Mouse (Mus musculus): ENCODE data around the gene Selenoi. TPM values are rescaled to one million over a fixed set of nuclear protein-coding genes. Genes with fewer than 3 reads are reported as not detected.
A peak's percentile ranks its signal among the peaks of the same experiment; 100 is the strongest.
"Not testable (repeated sequence)": the region's sequence is repeated elsewhere in the genome, so short reads cannot be mapped to it uniquely, and the experiment has no call there.

The Selenoi gene
- polyA plus RNA-seq, 1 experiment from 2014 or later, result 36.2 TPM

DNA sequence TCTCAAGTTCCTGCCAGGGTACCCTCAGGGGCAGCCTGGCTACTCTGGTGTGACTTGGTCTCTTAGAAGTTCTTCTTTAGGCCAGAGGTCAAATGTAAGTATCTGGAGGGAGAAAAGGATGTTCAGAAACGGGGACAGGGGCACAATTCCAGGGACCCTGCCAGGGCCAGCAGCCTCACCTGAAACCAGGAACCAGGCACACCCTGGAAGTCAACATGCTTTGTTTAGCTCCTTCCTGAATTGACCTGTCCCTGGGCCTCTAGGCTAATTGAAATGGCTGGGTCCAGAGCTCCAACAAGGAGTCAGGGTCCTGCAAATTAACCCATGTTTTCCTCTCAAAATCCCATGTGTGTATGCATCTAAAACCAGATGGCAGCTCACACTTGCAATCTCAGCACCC, 27.9 kb upstream of the Selenoi start:
- Histone ChIP-seq H3K4me2 (ENCODE audit: low read length) (no peak overlapping the region), H3K9me3 (ENCODE audit: control insufficient read depth, low read length) (no peaks in the 10 kb centered on the region), H3K9ac (replicated peaks; ENCODE audit: low read length) (no peak overlapping the region), H3K4me1 (ENCODE audit: control insufficient read depth, insufficient read depth, low read length) (no peaks in the 10 kb centered on the region), H3K27me3 (ENCODE audit: control insufficient read depth, insufficient read depth, low read length) (no peaks in the 10 kb centered on the region), H3K36me3 (ENCODE audit: control insufficient read depth, insufficient read depth, low read length) (no peaks in the 10 kb centered on the region), H3K27ac (replicated peaks; ENCODE audit: low read depth, low read length) (no peak overlapping the region), H3K4me3 (replicated peaks; ENCODE audit: low read depth, low read length) (no peak overlapping the region)
- ATAC-seq (ENCODE audit: low FRiP score, low TSS enrichment), result no peak
- 64% methylated on average over 1 of the region's 1 CpGs for WGBS
- DNase-seq, result no peak

DNA sequence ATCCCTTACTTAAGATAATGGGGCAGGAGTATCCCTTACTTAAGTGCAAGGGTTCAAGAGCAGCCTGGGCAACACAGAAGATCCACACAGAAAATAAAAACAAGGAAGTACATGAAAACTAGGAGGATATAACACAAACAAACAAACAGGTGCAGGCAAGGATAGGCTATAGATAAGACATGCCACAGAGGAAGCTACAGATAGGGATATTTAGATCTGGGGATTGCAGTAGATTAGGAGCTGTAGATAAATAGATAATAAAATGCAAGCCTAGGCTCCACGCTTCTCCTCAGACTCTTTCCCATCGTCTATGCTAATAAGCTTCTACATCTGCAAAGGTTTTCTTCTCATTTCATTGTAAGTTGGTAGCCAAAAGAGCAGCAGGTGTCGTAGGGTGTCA, 27.3 kb upstream of the Selenoi start:
- H3K4me3 ChIP-seq (replicated peaks; ENCODE audit: low read depth, low read length), result no peak overlapping the region
- DNase-seq (no peak), ATAC-seq (ENCODE audit: low FRiP score, low TSS enrichment) (no peak)
- H3K36me3 ChIP-seq (ENCODE audit: control insufficient read depth, insufficient read depth, low read length), result no peaks in the 10 kb centered on the region
- no peaks in the 10 kb centered on the region for H3K4me1 ChIP-seq (ENCODE audit: control insufficient read depth, insufficient read depth, low read length)
- H3K9me3 ChIP-seq (ENCODE audit: control insufficient read depth, low read length), result no peaks in the 10 kb centered on the region
- no peak overlapping the region for H3K9ac ChIP-seq (replicated peaks; ENCODE audit: low read length)
- no peak overlapping the region for H3K4me2 ChIP-seq (ENCODE audit: low read length)
- 76% methylated on average over 3 of the region's 3 CpGs for WGBS
- no peak overlapping the region for H3K27ac ChIP-seq (replicated peaks; ENCODE audit: low read depth, low read length)
- H3K27me3 ChIP-seq (ENCODE audit: control insufficient read depth, insufficient read depth, low read length), result no peaks in the 10 kb centered on the region

DNA sequence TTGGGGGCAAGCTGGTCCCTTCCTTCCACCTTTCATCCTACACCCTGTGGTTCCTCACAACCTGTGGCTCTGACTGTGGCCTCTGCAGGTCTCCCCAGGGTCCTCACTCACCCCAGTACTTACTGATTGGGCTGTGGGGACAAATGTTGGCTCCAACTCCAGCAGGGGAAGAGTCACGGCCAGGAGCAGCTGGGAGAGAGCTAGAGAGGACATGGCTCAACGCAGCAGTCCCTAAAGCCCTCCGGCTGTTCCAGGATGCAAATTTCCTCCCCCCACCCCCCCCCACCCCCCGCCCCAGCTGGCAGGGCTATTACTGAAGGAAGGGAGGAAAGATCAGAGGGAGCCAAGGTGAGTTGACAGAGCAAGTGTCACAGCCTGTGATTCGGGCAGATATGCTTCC, 26.9 kb upstream of the Selenoi start, which contains the start of gene Adgrf3:
Gene Adgrf3 (minus strand): TSS at position 230 of the 400 bp plus-strand sequence.
- Histone ChIP-seq H3K27me3 (ENCODE audit: control insufficient read depth, insufficient read depth, low read length) (no peaks in the 10 kb centered on the region), H3K4me1 (ENCODE audit: control insufficient read depth, insufficient read depth, low read length) (no peaks in the 10 kb centered on the region), H3K9me3 (ENCODE audit: control insufficient read depth, low read length) (no peaks in the 10 kb centered on the region), H3K4me3 (replicated peaks; ENCODE audit: low read depth, low read length) (no peak within 1 kb of the TSS), H3K27ac (replicated peaks; ENCODE audit: low read depth, low read length) (no peak within 1 kb of the TSS), H3K36me3 (ENCODE audit: control insufficient read depth, insufficient read depth, low read length) (no peaks in the 10 kb centered on the region), H3K4me2 (ENCODE audit: low read length) (no peak within 1 kb of the TSS), H3K9ac (replicated peaks; ENCODE audit: low read length) (no peak within 1 kb of the TSS)
- ATAC-seq (ENCODE audit: low FRiP score, low TSS enrichment) (no peak), DNase-seq (no peak)
- 42% methylated on average over 5 of the region's 5 CpGs for WGBS

DNA sequence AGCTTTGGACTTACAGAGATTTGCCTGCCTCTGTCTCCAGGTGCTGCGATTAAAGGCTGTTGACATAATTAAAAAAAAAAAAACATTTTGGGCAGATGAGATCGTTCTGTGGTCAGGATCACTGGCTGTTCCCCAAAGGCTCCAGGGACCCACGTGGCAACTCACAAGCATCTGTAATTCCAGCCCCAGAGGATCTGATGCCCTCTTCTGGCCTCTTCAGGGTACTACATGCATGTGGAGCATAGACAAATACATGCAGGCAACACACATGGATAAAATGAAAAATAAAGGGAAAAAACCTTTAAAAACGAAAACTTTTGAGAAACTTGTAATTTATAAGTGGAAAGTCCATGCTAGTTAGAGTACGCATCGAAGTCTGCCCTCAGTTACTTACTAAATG, 25.1 kb upstream of the Selenoi start:
- Histone ChIP-seq H3K9ac (replicated peaks; ENCODE audit: low read length) (no peak overlapping the region), H3K4me3 (replicated peaks; ENCODE audit: low read depth, low read length) (no peak overlapping the region), H3K9me3 (ENCODE audit: control insufficient read depth, low read length) (no peaks in the 10 kb centered on the region), H3K4me1 (ENCODE audit: control insufficient read depth, insufficient read depth, low read length) (no peaks in the 10 kb centered on the region), H3K4me2 (ENCODE audit: low read length) (no peak overlapping the region), H3K27me3 (ENCODE audit: control insufficient read depth, insufficient read depth, low read length) (no peaks in the 10 kb centered on the region), H3K36me3 (ENCODE audit: control insufficient read depth, insufficient read depth, low read length) (no peaks in the 10 kb centered on the region), H3K27ac (replicated peaks; ENCODE audit: low read depth, low read length) (no peak overlapping the region)
- WGBS, result 64% methylated on average over 6 of the region's 6 CpGs
- ATAC-seq (ENCODE audit: low FRiP score, low TSS enrichment), result no peak
- DNase-seq, result peak; percentile 21

DNA sequence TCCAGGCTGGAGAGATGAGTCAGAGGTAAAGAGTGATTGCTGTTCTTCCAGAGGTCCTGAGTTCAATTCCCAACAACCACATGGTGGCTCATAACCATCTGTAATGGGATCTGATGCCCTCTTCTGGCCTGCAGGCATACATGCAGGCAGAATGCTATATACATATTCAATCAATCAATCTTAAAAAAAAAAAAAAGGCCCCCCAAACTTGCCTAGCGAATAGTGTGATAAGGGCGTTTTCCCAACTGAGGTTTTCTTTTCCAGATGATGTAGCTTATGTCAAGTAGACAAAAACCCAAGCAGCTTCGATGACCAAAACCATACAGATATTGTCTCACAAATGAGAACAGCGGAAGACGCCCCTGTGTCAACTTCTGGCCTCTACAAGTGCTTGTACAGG, 21.6 kb upstream of the Selenoi start:
- H3K9me3 ChIP-seq (ENCODE audit: control insufficient read depth, low read length); H3K27ac ChIP-seq (replicated peaks; ENCODE audit: low read depth, low read length); H3K36me3 ChIP-seq (ENCODE audit: control insufficient read depth, insufficient read depth, low read length); H3K9ac ChIP-seq (replicated peaks; ENCODE audit: low read length); H3K4me3 ChIP-seq (replicated peaks; ENCODE audit: low read depth, low read length); H3K4me1 ChIP-seq (ENCODE audit: control insufficient read depth, insufficient read depth, low read length); H3K4me2 ChIP-seq (ENCODE audit: low read length); DNase-seq; ATAC-seq (ENCODE audit: low FRiP score, low TSS enrichment); H3K27me3 ChIP-seq (ENCODE audit: control insufficient read depth, insufficient read depth, low read length): not testable (repeated sequence)
- WGBS, result 94% methylated on average over 5 of the region's 5 CpGs

DNA sequence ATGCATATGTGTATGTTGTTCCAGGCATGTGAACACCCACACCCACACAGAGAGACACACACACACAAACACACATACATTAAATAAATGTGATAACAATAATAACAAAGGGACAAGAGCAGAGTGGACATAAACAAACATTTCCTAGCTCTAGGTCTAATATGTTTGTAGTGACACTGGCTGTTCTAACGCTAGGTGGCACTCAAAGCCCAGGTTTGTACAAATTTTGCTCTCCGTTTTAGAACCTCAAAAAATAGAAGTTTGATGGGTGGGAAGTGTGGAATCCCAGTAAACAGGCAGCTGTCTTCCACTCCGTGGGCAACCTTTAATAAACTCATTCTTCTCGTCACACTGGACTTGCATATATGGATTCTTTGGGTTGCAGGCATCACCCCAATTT, 17.5 kb upstream of the Selenoi start:
- Histone ChIP-seq H3K4me1 (ENCODE audit: control insufficient read depth, insufficient read depth, low read length) (no peaks in the 10 kb centered on the region), H3K36me3 (ENCODE audit: control insufficient read depth, insufficient read depth, low read length) (no peaks in the 10 kb centered on the region), H3K27me3 (ENCODE audit: control insufficient read depth, insufficient read depth, low read length) (no peaks in the 10 kb centered on the region), H3K27ac (replicated peaks; ENCODE audit: low read depth, low read length) (no peak overlapping the region), H3K4me2 (ENCODE audit: low read length) (no peak overlapping the region), H3K9ac (replicated peaks; ENCODE audit: low read length) (no peak overlapping the region), H3K4me3 (replicated peaks; ENCODE audit: low read depth, low read length) (no peak overlapping the region), H3K9me3 (ENCODE audit: control insufficient read depth, low read length) (no peaks in the 10 kb centered on the region)
- ATAC-seq (ENCODE audit: low FRiP score, low TSS enrichment) (no peak), DNase-seq (peak; percentile 90)
- 10% methylated on average over 4 of the region's 4 CpGs for WGBS

DNA sequence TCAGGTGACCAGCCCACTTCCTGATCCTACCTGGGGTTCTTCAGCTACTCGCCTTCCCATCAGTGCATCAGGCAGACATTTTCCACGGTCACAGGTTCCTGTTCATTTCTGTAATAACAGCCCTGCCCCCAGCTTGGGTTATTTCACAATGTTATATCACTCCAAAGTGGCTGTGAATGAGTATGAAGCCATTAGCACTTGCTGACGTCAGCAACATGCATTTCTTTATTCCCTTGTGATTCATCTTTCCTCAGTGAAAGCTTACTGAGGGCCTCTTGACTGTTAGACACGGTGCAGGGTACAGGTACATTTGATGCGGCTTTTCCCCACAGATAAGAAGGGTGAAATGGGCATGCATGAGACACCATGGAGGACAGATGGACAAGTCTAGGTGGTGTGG, 16.4 kb upstream of the Selenoi start:
- H3K4me3 ChIP-seq (replicated peaks; ENCODE audit: low read depth, low read length), result no peak overlapping the region
- H3K4me1 ChIP-seq (ENCODE audit: control insufficient read depth, insufficient read depth, low read length), result no peaks in the 10 kb centered on the region
- H3K27ac ChIP-seq (replicated peaks; ENCODE audit: low read depth, low read length), result no peak overlapping the region
- H3K27me3 ChIP-seq (ENCODE audit: control insufficient read depth, insufficient read depth, low read length), result no peaks in the 10 kb centered on the region
- no peaks in the 10 kb centered on the region for H3K36me3 ChIP-seq (ENCODE audit: control insufficient read depth, insufficient read depth, low read length)
- no peak overlapping the region for H3K9ac ChIP-seq (replicated peaks; ENCODE audit: low read length)
- ATAC-seq (ENCODE audit: low FRiP score, low TSS enrichment), result no peak
- H3K4me2 ChIP-seq (ENCODE audit: low read length), result no peak overlapping the region
- DNase-seq, result no peak
- WGBS, result 77% methylated on average over 5 of the region's 5 CpGs
- no peaks in the 10 kb centered on the region for H3K9me3 ChIP-seq (ENCODE audit: control insufficient read depth, low read length)

DNA sequence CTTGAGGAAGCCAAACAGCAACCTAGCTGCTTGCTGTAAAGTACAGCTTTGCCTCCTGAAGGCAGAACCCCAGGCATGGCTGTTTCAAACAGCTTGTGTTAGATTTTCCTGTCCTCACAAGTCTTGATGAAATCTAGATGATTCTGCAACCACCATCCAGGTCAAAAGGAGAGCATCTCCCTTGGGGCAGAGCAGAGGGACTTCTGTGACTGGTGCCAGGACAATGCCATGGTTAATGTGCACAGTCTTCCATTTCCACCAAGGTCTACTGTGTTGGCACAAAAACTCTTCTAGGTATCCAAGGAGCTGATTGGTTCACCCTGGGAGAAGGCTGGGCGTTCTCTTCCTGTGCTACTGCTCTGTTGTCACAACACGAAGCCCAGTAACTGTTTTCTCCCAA, 12.7 kb upstream of the Selenoi start:
- no peak for DNase-seq
- H3K36me3 ChIP-seq (ENCODE audit: control insufficient read depth, insufficient read depth, low read length), result 0 out of 2 replicates have a peak, but pooled peaks cover 5% of the 10 kb centered on the region
- H3K27me3 ChIP-seq (ENCODE audit: control insufficient read depth, insufficient read depth, low read length), result no peaks in the 10 kb centered on the region
- no peak overlapping the region for H3K9ac ChIP-seq (replicated peaks; ENCODE audit: low read length)
- no peaks in the 10 kb centered on the region for H3K9me3 ChIP-seq (ENCODE audit: control insufficient read depth, low read length)
- WGBS, result 89% methylated on average over 2 of the region's 2 CpGs
- ATAC-seq (ENCODE audit: low FRiP score, low TSS enrichment), result no peak
- H3K4me2 ChIP-seq (ENCODE audit: low read length), result no peak overlapping the region
- no peak overlapping the region for H3K4me3 ChIP-seq (replicated peaks; ENCODE audit: low read depth, low read length)
- H3K27ac ChIP-seq (replicated peaks; ENCODE audit: low read depth, low read length), result no peak overlapping the region
- no peaks in the 10 kb centered on the region for H3K4me1 ChIP-seq (ENCODE audit: control insufficient read depth, insufficient read depth, low read length)

DNA sequence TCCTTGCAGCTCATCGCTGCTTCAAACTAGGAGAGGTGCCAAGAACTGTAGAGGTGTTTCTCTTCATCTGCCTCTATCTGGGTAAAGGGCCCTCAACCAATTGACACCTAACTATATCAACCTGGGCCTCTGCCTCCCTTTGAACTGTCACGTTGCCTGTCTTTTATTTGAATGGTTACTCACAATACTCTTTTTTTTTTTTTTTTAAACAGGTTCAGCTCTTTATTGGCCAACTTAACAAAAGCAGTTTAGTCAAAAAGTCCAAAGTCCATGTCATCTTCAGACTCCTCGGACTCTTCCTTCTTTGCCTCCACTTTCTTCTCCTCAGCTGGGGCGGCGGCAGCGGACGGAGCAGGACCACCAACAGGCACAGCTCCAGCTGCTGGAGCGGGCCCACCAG, 11.7 kb upstream of the Selenoi start:
- Histone ChIP-seq H3K4me3 (replicated peaks; ENCODE audit: low read depth, low read length) (no peak overlapping the region), H3K27ac (replicated peaks; ENCODE audit: low read depth, low read length) (no peak overlapping the region), H3K4me2 (ENCODE audit: low read length) (no peak overlapping the region), H3K27me3 (ENCODE audit: control insufficient read depth, insufficient read depth, low read length) (no peaks in the 10 kb centered on the region), H3K36me3 (ENCODE audit: control insufficient read depth, insufficient read depth, low read length) (0 out of 2 replicates have a peak, but pooled peaks cover 5% of the 10 kb centered on the region), H3K4me1 (ENCODE audit: control insufficient read depth, insufficient read depth, low read length) (no peaks in the 10 kb centered on the region), H3K9ac (replicated peaks; ENCODE audit: low read length) (no peak overlapping the region), H3K9me3 (ENCODE audit: control insufficient read depth, low read length) (no peaks in the 10 kb centered on the region)
- DNase-seq (no peak), ATAC-seq (ENCODE audit: low FRiP score, low TSS enrichment) (no peak)
- WGBS, result 87% methylated on average over 8 of the region's 8 CpGs

Measured in midbrain, embryonic 14.5 days (tissue).